Mouse (Mus musculus): Measurements from ENCODE around the gene Izumo2.

Izumo2 gene

DNA sequence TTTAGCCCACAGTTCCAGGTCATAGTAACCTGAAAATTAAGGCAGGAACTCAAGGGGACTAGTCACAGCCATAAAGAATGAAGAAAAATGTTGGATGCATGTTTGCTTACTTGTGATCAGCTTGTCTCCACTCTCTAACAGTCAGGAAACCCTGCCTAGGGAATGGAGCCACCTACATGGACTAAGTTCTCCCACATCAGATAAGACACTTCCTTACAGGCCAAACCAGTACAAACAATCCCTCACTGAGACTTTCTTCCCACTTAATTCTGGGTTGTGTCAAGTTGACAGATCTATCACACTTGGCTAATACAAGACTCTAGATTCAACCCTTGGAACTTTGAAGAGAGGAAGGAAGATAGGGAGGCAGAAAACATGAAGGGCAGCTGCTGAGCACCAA, 51.8 kb downstream of the Izumo2 start:
- DNase-seq (ENCODE audit: extremely low read depth, low read depth) = no peak

DNA sequence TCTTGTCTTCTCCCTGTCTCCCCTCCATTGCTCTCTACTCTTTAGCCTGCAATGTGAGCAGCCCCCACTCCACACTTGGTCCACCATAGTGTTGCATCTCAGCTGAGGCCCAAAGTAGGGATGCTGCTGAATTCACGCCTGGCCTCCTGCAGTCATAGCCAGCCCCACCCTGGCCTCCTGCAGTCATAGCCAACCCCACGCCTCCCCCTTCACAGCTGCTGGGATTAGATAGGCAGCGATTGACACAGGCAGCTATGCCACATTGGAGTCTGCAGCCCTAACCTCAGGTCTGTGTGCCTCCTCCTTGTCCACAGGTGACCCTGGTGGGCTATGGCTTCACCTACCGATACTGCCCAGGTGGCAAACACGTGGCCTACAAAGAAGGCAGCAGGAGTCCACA, 59.6 kb downstream of the Izumo2 start:
- no peak for DNase-seq (ENCODE audit: extremely low read depth, low read depth)

All from MEL-GATA-1-ER (cell line).